Comparison of ENCODE assay signal across 13 mouse cellular contexts in genomic region chr3:150820039-150820438, GRCm38 (mm10).
DNase-seq lines count a peak whose midpoint lies in the region; ATAC-seq lines count a peak whose summit lies in the region.
"Had no signal": no experiment of that assay in that cellular context is flagged by ENCODE, and none has a peak within 500 bp of the region (broad histone marks: within the 10 kb centered on the region; RNA-seq: fewer than 3 reads in every experiment).

No protein-coding gene starts in this region.

- WGBS in forebrain, embryonic 15.5 days, result 52% methylated on average over 5 of the region's 5 CpGs
- 88% methylated on average over 5 of the region's 5 CpGs for WGBS in forebrain, embryonic 11.5 days
- 41% methylated on average over 5 of the region's 5 CpGs for WGBS in forebrain, embryonic 16.5 days
- 76% methylated on average over 5 of the region's 5 CpGs for WGBS in liver, embryonic 12.5 days (ENCODE audit: insufficient replicate concordance)

- no peaks in the 10 kb centered on the region for H3K9me3 ChIP-seq in forebrain, embryonic 15.5 days
- no peaks in the 10 kb centered on the region for H3K9me3 ChIP-seq in forebrain, embryonic 11.5 days (ENCODE audit: control insufficient read depth, low read length)
- H3K9me3 ChIP-seq in forebrain, embryonic 16.5 days (ENCODE audit: control insufficient read depth, low read length), result no peaks in the 10 kb centered on the region
- H3K9me3 ChIP-seq in liver, embryonic 12.5 days (replicated peaks), result no peaks in the 10 kb centered on the region
- H3K9me3 ChIP-seq: heart, embryonic 13.5 days; intestine, embryonic 15.5 days; lung, embryonic 15.5 days had no signal

- H3K27me3 ChIP-seq in forebrain, embryonic 15.5 days, result no peaks in the 10 kb centered on the region
- H3K27me3 ChIP-seq in forebrain, embryonic 11.5 days (ENCODE audit: control insufficient read depth, insufficient read depth, low read length), result no peaks in the 10 kb centered on the region
- no peaks in the 10 kb centered on the region for H3K27me3 ChIP-seq in forebrain, embryonic 16.5 days (replicated peaks; ENCODE audit: control insufficient read depth, insufficient read depth, low read length)
- H3K27me3 ChIP-seq in liver, embryonic 12.5 days (replicated peaks), result no peaks in the 10 kb centered on the region
- H3K27me3 ChIP-seq: heart, embryonic 13.5 days; intestine, embryonic 15.5 days; lung, embryonic 15.5 days had no signal

- 0 out of 2 replicates have a peak, but pooled peaks cover 5% of the 10 kb centered on the region for H3K4me1 ChIP-seq in forebrain, embryonic 15.5 days
- no peaks in the 10 kb centered on the region for H3K4me1 ChIP-seq in forebrain, embryonic 11.5 days (replicated peaks; ENCODE audit: control insufficient read depth, insufficient read depth, low read length)
- peaks cover 5% of the 10 kb centered on the region for H3K4me1 ChIP-seq in forebrain, embryonic 16.5 days (replicated peaks; ENCODE audit: control insufficient read depth, insufficient read depth, low read length)
- H3K4me1 ChIP-seq in liver, embryonic 12.5 days, result no peaks in the 10 kb centered on the region
- H3K4me1 ChIP-seq: intestine, embryonic 15.5 days; lung, embryonic 15.5 days had no signal

- peak overlapping the region; percentile 55; the same call in 1 of the 2 replicates for H3K27ac ChIP-seq in forebrain, embryonic 15.5 days (replicated peaks)
- H3K27ac ChIP-seq in forebrain, embryonic 11.5 days (ENCODE audit: low read depth, low read length), result no peak overlapping the region
- no peak overlapping the region for H3K27ac ChIP-seq in forebrain, embryonic 16.5 days (ENCODE audit: low read length)
- no peak overlapping the region for H3K27ac ChIP-seq in liver, embryonic 12.5 days
- H3K27ac ChIP-seq: heart, embryonic 13.5 days; intestine, embryonic 15.5 days; lung, embryonic 15.5 days had no signal

- no peak for DNase-seq in forebrain, embryonic 11.5 days (ENCODE audit: low spot score)
- DNase-seq in adipocyte (ENCODE audit: low spot score), result peak; percentile 4
- peak; percentile 10 for DNase-seq in left cerebral cortex, adult 11 months (ENCODE audit: low spot score)
- no peak for DNase-seq in gastrocnemius, postnatal 25 days
- no peak for DNase-seq in kidney, postnatal 4 days
- DNase-seq: midbrain, embryonic 14.5 days had no signal

- H3K4me3 ChIP-seq in forebrain, embryonic 15.5 days, result no peak overlapping the region
- no peak overlapping the region for H3K4me3 ChIP-seq in forebrain, embryonic 11.5 days (ENCODE audit: low read depth, low read length)
- H3K4me3 ChIP-seq in forebrain, embryonic 16.5 days (replicated peaks; ENCODE audit: low read length), result no peak overlapping the region
- no peak overlapping the region for H3K4me3 ChIP-seq in liver, embryonic 12.5 days
- H3K4me3 ChIP-seq: erythroblast, embryonic 14.5 days; heart, embryonic 13.5 days; intestine, embryonic 15.5 days; lung, embryonic 15.5 days had no signal

- H3K9ac ChIP-seq in forebrain, embryonic 15.5 days (replicated peaks), result no peak overlapping the region
- no peak overlapping the region for H3K9ac ChIP-seq in forebrain, embryonic 11.5 days (ENCODE audit: low read length)
- H3K9ac ChIP-seq in forebrain, embryonic 16.5 days (replicated peaks; ENCODE audit: low read depth, low read length), result no peak overlapping the region
- no peak overlapping the region for H3K9ac ChIP-seq in liver, embryonic 12.5 days
- H3K9ac ChIP-seq: heart, embryonic 13.5 days; intestine, embryonic 15.5 days; lung, embryonic 15.5 days had no signal

- H3K4me2 ChIP-seq in forebrain, embryonic 15.5 days (replicated peaks), result no peak overlapping the region
- H3K4me2 ChIP-seq in forebrain, embryonic 11.5 days (ENCODE audit: low read depth, low read length, severe bottlenecking), result no peak overlapping the region
- no peak overlapping the region for H3K4me2 ChIP-seq in forebrain, embryonic 16.5 days (ENCODE audit: low read length)
- no peak overlapping the region for H3K4me2 ChIP-seq in liver, embryonic 12.5 days
- H3K4me2 ChIP-seq: heart, embryonic 13.5 days; intestine, embryonic 15.5 days; lung, embryonic 15.5 days had no signal

- H3K36me3 ChIP-seq in forebrain, embryonic 15.5 days, result no peaks in the 10 kb centered on the region
- H3K36me3 ChIP-seq in forebrain, embryonic 11.5 days (ENCODE audit: control insufficient read depth, insufficient read depth, low read length), result no peaks in the 10 kb centered on the region
- no peaks in the 10 kb centered on the region for H3K36me3 ChIP-seq in forebrain, embryonic 16.5 days (ENCODE audit: control insufficient read depth, insufficient read depth)
- H3K36me3 ChIP-seq in liver, embryonic 12.5 days, result no peaks in the 10 kb centered on the region
- H3K36me3 ChIP-seq: heart, embryonic 13.5 days; intestine, embryonic 15.5 days; lung, embryonic 15.5 days had no signal

- no peak for ATAC-seq in forebrain, embryonic 15.5 days (replicated peaks)
- no peak for ATAC-seq in forebrain, embryonic 11.5 days (replicated peaks; ENCODE audit: low FRiP score)
- ATAC-seq in forebrain, embryonic 16.5 days, result peak; percentile 51; the same call in 1 of the 2 replicates
- no peak for ATAC-seq in liver, embryonic 12.5 days
- ATAC-seq: intestine, embryonic 15.5 days had no signal

Comparison
In these comparisons a context has a peak if more than half of its experiments do, and no peak if none do; other contexts are left out.
1. DNase-seq: peak in adipocyte (single experiment) and left cerebral cortex, adult 11 months (single experiment); none in forebrain, embryonic 11.5 days (single experiment), gastrocnemius, postnatal 25 days (single experiment) and kidney, postnatal 4 days (0 of 2).